Mouse (Mus musculus) kidney, embryonic 16.5 days (tissue): ENCODE measurements at regions not wholly inside any gene's neighbourhood (a gene's known extent, or its start where the extent isn't known, plus 50 kb on each side); places are given as distances from the start of the nearest gene placed in this dataset.

Experiments used
- ATAC-seq: fragments of 200-750 bp; cut with Nextera tagmentation; 2 replicates; pipeline ENCODE4 v1.8.0; 2017; ENCODE audit warnings: moderate TSS enrichment; ENCODE audit not compliant: low FRiP score, low TSS enrichment
- H3K27ac ChIP-seq: fragments of 300-500 bp; sonication (generic); 2 replicates; pipeline ENCODE4 v1.5.1; 2014; ENCODE audit warnings: low read length
- H3K27me3 ChIP-seq: fragments of 300-500 bp; sonication (generic); 2 replicates; pipeline ENCODE4 v1.6.1; 2014; ENCODE audit warnings: low read length, control low read depth, mixed read lengths; ENCODE audit not compliant: insufficient read depth
- H3K36me3 ChIP-seq: fragments of 300-500 bp; sonication (generic); 2 replicates; pipeline ENCODE4 v1.6.1; 2014; ENCODE audit warnings: low read length, control low read depth, mixed read lengths; ENCODE audit not compliant: insufficient read depth
- H3K4me1 ChIP-seq: fragments of 300-500 bp; sonication (generic); 2 replicates; pipeline ENCODE4 v1.6.1; 2014; ENCODE audit warnings: low read length, control low read depth, mixed read lengths; ENCODE audit not compliant: insufficient read depth
- H3K4me2 ChIP-seq: fragments of 300-500 bp; sonication (generic); replicated peaks from 2 replicates; pipeline ENCODE4 v1.6.1; 2014; ENCODE audit warnings: low read depth, low read length
- H3K4me3 ChIP-seq: fragments of 300-500 bp; sonication (generic); 2 replicates; pipeline ENCODE4 v1.5.1; 2014; ENCODE audit warnings: mild to moderate bottlenecking, low read length
- H3K9ac ChIP-seq: fragments of 300-500 bp; sonication (generic); replicated peaks from 2 replicates; pipeline ENCODE4 v1.6.1; 2014; ENCODE audit warnings: low read length
- H3K9me3 ChIP-seq: fragments of 300-500 bp; sonication (generic); 2 replicates; pipeline ENCODE4 v1.6.1; 2016; ENCODE audit warnings: low read length, control low read depth
- WGBS: fragments of 180-500 bp; shearing (Covaris S2); extraction: QIAGEN DNeasy Blood & Tissue Kit; methylation state at CpG from one replicate; pipeline ENCODE4 v1.1.7; 2014; 5-methylcytosine and 5-hydroxymethylcytosine counted together

- ATAC-seq: 0 out of 2 replicates have a peak, but pooled peaks have one; percentile 31
Observed at GRCm38 (mm10) chr16:30155486-30156246, 91.5 kb downstream of the Hes1 start.

GRCm38 (mm10) chr16:30158184-30158583, 94.0 kb downstream of the Hes1 start:
- H3K36me3 ChIP-seq: no peaks in the 10 kb centered on the region
- WGBS: 88% methylated on average over 9 of the region's 9 CpGs

More at GRCm38 (mm10) chr16:30155486-30156246, 91.5 kb downstream of the Hes1 start:
- 0 out of 2 replicates have a peak, but pooled peaks cover 3% of the 10 kb centered on the region for H3K27me3 ChIP-seq
- H3K27ac ChIP-seq: no peak overlapping the region
- H3K4me1 ChIP-seq: peaks cover 21% of the 10 kb centered on the region
- no peak overlapping the region for H3K4me3 ChIP-seq
- H3K9me3 ChIP-seq: no peaks in the 10 kb centered on the region
- no peak overlapping the region for H3K9ac ChIP-seq
- WGBS: 28% methylated on average over 5 of the region's 6 CpGs
- no peak overlapping the region for H3K4me2 ChIP-seq
- no peaks in the 10 kb centered on the region for H3K36me3 ChIP-seq

GRCm38 (mm10) chr16:30160399-30160798, 96.2 kb downstream of the Hes1 start:
- WGBS: 23% methylated on average over 2 of the region's 2 CpGs
- no peak for ATAC-seq
- Histone ChIP-seq H3K9ac (no peak overlapping the region), H3K9me3 (no peaks in the 10 kb centered on the region), H3K4me3 (no peak overlapping the region), H3K27ac (no peak overlapping the region), H3K4me2 (no peak overlapping the region), H3K36me3 (no peaks in the 10 kb centered on the region), H3K4me1 (peaks cover 13% of the 10 kb centered on the region), H3K27me3 (no peaks in the 10 kb centered on the region)

More at GRCm38 (mm10) chr16:30158184-30158583, 94.0 kb downstream of the Hes1 start:
- Histone ChIP-seq H3K4me2 (no peak overlapping the region), H3K4me1 (peaks cover 25% of the 10 kb centered on the region), H3K9ac (no peak overlapping the region), H3K9me3 (no peaks in the 10 kb centered on the region), H3K27ac (no peak overlapping the region), H3K4me3 (no peak overlapping the region), H3K27me3 (no peaks in the 10 kb centered on the region)
- ATAC-seq: no peak

- no peak overlapping the region for H3K4me2 ChIP-seq
- no peak overlapping the region for H3K9ac ChIP-seq
- ATAC-seq: no peak
- no peak overlapping the region for H3K27ac ChIP-seq
- no peaks in the 10 kb centered on the region for H3K27me3 ChIP-seq
- 65% methylated on average over 4 of the region's 4 CpGs for WGBS
- H3K4me1 ChIP-seq: 0 out of 2 replicates have a peak, but pooled peaks cover 7% of the 10 kb centered on the region
- H3K4me3 ChIP-seq: no peak overlapping the region
- no peaks in the 10 kb centered on the region for H3K36me3 ChIP-seq
- H3K9me3 ChIP-seq: no peaks in the 10 kb centered on the region
Observed at GRCm38 (mm10) chr16:30163303-30163702, 99.1 kb downstream of the Hes1 start.

- no peak for ATAC-seq
- Histone ChIP-seq H3K4me2 (no peak overlapping the region), H3K36me3 (no peaks in the 10 kb centered on the region), H3K4me1 (peaks cover 6% of the 10 kb centered on the region; the same call in 1 of the 2 replicates), H3K9me3 (no peaks in the 10 kb centered on the region), H3K9ac (no peak overlapping the region), H3K27ac (no peak overlapping the region), H3K4me3 (no peak overlapping the region), H3K27me3 (no peaks in the 10 kb centered on the region)
- 78% methylated on average over 3 of the region's 3 CpGs for WGBS
Observed at GRCm38 (mm10) chr16:30165667-30166180, 101.5 kb downstream of the Hes1 start.

GRCm38 (mm10) chr16:30171381-30172079, 95.8 kb downstream of the Cpn2 start:
- no peaks in the 10 kb centered on the region for H3K36me3 ChIP-seq
- H3K9me3 ChIP-seq: no peaks in the 10 kb centered on the region
- 0 out of 2 replicates have a peak overlapping the region, but pooled peaks have one; percentile 14 for H3K4me2 ChIP-seq
- peak overlapping the region; percentile 76 for H3K27ac ChIP-seq
- WGBS: 43% methylated on average over 24 of the region's 24 CpGs
- no peaks in the 10 kb centered on the region for H3K27me3 ChIP-seq
- H3K9ac ChIP-seq: no peak overlapping the region; the same call in 1 of the 2 replicates
- ATAC-seq: peak; percentile 33; the same call in 1 of the 2 replicates
- H3K4me1 ChIP-seq: peaks cover 40% of the 10 kb centered on the region
- H3K4me3 ChIP-seq: no peak overlapping the region

GRCm38 (mm10) chr16:30172136-30172731, 95.1 kb downstream of the Cpn2 start:
- ATAC-seq: peak; percentile 35
- no peaks in the 10 kb centered on the region for H3K9me3 ChIP-seq
- H3K4me3 ChIP-seq: no peak overlapping the region
- peaks cover 40% of the 10 kb centered on the region for H3K4me1 ChIP-seq
- WGBS: 22% methylated on average over 13 of the region's 13 CpGs
- 0 out of 2 replicates have a peak overlapping the region, but pooled peaks have one; percentile 14 for H3K4me2 ChIP-seq
- no peaks in the 10 kb centered on the region for H3K36me3 ChIP-seq
- H3K27ac ChIP-seq: peak overlapping the region; percentile 76
- H3K27me3 ChIP-seq: no peaks in the 10 kb centered on the region
- no peak overlapping the region for H3K9ac ChIP-seq

GRCm38 (mm10) chr16:30172798-30173202, 94.5 kb downstream of the Cpn2 start:
- peaks cover 40% of the 10 kb centered on the region for H3K4me1 ChIP-seq
- no peak overlapping the region for H3K9ac ChIP-seq
- no peak overlapping the region for H3K4me3 ChIP-seq
- H3K36me3 ChIP-seq: no peaks in the 10 kb centered on the region
- peak overlapping the region; percentile 76; the same call in 1 of the 2 replicates for H3K27ac ChIP-seq
- H3K4me2 ChIP-seq: no peak overlapping the region
- ATAC-seq: peak; percentile 74
- H3K9me3 ChIP-seq: no peaks in the 10 kb centered on the region
- H3K27me3 ChIP-seq: no peaks in the 10 kb centered on the region
- 10% methylated on average over 9 of the region's 9 CpGs for WGBS

GRCm38 (mm10) chr16:30173953-30174874, 93.1 kb downstream of the Cpn2 start:
- no peak overlapping the region for H3K4me3 ChIP-seq
- ATAC-seq: no peak

More at GRCm38 (mm10) chr16:30173953-30174874, 93.1 kb downstream of the Cpn2 start:
- no peak overlapping the region for H3K9ac ChIP-seq
- no peak overlapping the region for H3K4me2 ChIP-seq
- peaks cover 49% of the 10 kb centered on the region for H3K4me1 ChIP-seq
- WGBS: 58% methylated on average over 8 of the region's 8 CpGs
- no peak overlapping the region for H3K27ac ChIP-seq
- no peaks in the 10 kb centered on the region for H3K36me3 ChIP-seq
- no peaks in the 10 kb centered on the region for H3K27me3 ChIP-seq
- H3K9me3 ChIP-seq: no peaks in the 10 kb centered on the region
